Mouse (Mus musculus) kidney, postnatal 14 days (tissue): ENCODE results near the gene Strn.

Experiments used
- DNase-seq: peaks from one replicate; pipeline ENCODE4 v3.0.0; 2022; ENCODE audit warnings: mixed read lengths

Gene Strn

DNA sequence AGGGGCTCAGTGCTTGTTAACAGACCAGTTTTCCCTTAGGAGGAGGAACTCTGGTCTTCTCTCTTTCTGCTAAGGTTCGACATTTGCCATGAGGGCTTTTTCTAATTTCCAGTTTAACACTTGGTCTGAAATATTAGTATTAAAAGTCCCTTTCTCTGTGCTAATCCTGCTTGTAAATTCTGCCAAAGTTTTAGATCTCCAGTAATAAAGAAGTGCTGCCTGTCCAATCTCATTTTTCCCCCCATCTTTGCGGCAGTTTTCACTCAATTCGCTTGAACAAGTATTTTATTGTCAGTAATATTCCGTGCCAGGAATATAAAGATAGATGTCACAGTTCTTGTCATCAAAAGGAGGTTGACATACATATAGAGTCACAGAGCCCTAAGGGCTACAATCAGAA is at the start of gene Strn:
Gene Strn, minus strand, starts transcription at position 101 of the 400 bp plus-strand sequence.
- no peak for DNase-seq

- DNase-seq, result no peak
Observed at GRCm38 (mm10) chr17:78778765-78779164, 41.8 kb upstream of the Strn start.

DNA sequence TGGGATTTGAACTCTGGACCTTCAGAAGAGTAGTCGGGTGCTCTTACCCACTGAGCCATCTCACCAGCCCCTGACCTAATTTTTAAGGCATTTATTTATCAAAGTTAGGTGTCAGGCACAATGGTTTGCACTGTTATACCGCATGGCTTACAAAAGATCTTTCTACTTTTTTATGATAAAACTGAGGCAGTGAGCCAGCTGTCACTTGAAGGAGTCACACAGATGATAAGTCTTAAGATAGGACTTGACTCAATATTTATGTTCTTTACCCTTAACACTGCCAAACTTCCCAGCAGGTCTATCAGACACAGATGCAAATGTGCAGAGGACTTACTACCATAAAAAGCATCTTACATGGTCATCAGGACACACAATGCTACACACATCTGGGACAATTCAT is 35.3 kb upstream of the Strn start:
- DNase-seq, result no peak

GRCm38 (mm10) chr17:78770932-78771331 is 33.9 kb upstream of the Strn start:
- DNase-seq, result no peak

DNA sequence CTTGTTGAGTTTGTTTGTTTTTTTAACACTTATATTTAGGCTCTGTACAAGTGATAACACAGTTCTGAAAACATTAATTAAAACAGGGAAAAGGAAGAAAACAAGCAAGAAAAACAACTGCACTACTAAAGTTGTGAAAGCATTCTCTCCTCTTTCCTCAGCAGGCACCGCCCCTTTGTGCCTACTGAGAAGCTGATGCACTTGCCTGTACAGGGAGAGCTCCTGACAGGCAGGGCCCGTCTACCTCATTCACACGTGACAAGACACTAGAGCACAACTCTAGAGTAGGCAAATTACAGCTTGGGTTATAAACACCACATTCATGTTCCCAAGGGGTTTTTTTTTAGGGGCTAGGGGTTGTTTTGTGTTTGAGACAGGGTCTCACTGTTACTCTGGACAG is 32.3 kb upstream of the Strn start:
- no peak for DNase-seq

DNA sequence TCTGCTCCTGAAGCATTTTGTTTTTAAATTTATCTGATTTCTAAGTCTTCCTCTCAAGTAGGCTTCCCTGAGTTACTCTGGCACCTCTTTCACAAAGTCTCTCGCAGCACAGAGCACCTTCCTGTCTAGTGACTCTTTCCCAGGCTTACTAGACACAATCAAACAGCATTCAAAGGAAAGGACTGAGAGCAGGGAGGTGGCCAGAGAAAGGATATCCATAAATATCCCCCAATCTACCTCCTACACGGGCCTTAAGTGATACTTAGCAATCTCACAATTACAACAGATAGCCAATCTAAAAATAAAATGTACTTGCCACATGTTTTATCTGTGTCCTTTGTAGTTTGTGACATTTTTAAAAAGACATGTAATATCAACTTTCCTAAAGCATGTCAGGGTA is 31.9 kb upstream of the Strn start:
- DNase-seq, result no peak

DNA sequence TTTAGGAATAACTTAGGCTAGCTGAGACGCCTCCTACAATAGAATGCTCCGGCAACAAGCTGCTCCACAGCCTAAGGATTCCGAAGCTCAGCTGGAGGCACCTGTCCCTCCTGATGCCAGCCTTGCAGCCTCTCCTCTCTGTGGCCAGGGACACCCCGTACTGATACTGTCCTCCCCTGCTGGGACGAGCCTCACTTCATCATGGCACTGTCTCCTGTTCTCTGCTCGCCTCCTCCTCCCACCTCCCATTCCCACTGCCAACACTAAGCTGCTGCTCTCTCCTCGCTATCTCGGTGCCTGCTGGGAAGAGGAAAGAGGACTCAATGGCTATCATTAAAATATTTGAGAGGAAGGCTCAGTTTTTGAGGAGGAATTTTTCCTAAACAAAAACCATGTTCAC is 30.6 kb upstream of the Strn start:
- no peak for DNase-seq

GRCm38 (mm10) chr17:78766084-78766483 is 29.1 kb upstream of the Strn start:
- no peak for DNase-seq

DNA sequence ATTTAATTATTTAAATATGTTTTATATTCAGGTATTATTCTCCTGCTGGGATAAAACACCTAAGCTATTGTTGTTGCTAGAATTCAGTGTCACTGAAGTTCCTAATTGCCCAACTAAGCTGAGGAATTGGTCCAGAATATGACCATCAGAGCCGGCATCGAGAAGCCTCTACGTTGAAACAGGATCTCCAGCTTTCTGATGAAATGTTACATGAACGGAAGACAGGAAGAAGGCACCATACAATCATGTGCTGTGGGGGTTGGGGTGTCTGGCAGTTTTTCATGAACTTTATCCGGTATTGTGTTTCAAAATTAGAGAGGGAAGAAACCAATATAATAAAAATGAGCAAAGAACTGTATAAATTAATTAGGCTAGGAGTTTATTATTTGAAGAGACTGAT is 26.3 kb upstream of the Strn start:
- DNase-seq, result no peak

DNA sequence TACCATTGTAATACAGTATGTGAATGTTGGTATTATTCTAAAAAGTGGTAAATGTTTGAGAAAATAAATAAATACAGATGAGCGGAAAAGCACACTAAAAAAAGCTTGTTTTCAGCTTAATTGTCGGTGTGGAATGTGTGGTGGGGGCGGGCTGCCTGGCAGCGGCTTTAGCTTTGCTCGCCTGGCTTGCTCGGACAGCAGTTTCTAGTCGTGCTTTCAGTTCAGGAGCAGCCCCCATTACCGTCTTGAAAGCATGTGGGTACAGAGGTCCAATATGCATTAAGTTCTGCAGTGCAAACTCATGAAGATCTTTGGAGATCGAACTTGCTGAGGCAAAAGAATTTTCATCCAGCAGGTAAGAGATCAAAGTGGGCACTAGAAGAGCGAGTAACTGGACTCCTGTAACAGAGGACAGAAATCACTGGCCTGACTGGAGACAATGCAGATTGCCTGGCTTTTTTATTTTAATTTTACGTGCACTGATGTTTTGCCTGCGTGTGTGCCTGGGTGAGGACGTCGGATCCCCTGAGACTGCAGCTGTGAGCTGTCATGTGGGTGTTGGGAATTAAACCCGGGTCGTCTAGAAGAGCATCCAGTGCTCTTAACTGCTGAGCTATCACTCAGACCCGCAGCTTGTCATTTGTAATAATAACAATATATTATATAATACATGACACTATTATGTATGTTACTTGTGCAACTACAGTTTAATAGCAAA is 16.1 kb upstream of the Strn start:
- DNase-seq, result no peak

GRCm38 (mm10) chr17:78752064-78752463 is 15.1 kb upstream of the Strn start:
- DNase-seq, result no peak

DNA sequence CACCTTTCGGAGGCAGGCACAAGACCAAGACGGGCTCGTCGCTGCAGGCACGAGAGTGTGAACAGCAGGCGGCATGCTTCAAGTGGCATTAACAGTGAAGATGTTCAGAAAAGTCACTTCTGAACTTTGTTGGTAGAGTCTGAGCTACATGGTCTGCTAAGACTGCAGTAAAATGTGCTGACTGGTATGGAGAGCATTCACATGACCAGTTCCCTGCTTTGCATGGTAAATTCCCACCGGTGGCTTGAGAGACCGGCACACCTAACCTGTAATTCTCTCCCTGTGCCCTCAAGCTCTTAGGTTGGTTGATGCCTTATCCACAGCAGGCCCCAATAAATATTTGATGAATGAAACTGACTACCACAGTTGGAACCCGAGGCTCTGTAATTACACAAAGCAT is 11.4 kb upstream of the Strn start:
- DNase-seq, result no peak

GRCm38 (mm10) chr17:78738416-78738815 is 1.4 kb upstream of the Strn start:
- no peak for DNase-seq

DNA sequence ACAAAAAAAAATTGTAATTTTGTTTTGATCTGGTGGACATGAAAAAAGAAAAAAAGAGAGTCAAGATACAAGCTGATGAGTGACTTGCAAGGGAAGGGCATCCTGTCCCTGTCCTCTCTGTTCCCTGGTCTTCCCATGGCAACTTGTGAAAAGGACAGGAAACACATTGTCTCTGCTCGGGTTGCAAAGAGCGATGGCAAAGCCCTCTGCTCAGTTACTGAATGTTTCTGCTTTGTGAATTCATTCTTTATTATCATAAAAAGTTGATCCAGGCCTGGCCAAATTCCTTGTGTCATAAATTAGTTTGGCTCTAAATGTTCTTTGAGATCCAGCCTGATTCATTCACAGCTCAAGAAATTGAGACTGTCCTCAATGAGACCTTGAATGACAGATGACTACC is 775 bp upstream of the Strn start:
- DNase-seq, result peak; percentile 44

DNA sequence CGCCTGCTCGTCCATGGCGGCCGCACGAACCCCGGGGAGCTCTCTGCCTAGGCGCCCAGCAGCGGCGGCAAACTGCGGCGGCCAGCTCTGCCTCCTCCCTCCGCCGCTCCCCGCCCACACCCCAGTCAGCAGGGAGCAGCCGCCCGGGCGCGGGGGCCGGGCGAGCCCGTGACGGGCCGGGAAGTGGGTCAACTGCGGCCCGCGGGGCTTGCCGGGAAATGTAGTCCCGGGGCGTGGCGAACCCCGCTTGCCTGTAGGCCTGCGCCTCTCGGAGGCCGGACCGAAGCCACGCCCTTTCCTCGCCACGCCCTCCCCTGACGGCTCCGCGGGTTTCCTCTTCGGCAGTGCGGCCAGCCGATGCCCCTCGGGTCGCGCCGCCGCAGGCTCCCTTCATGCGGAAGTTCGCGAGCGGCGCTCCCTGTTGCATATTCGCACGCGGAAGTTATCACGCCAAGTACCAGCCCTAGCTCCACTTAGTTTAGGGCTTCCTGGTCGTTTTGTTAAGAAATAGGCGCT is 465 bp downstream of the Strn start:
- peak; percentile 100 for DNase-seq

GRCm38 (mm10) chr17:78735731-78736472 is 1.1 kb downstream of the Strn start:
- DNase-seq, result no peak

GRCm38 (mm10) chr17:78734806-78735205 is 2.2 kb downstream of the Strn start:
- no peak for DNase-seq

DNA sequence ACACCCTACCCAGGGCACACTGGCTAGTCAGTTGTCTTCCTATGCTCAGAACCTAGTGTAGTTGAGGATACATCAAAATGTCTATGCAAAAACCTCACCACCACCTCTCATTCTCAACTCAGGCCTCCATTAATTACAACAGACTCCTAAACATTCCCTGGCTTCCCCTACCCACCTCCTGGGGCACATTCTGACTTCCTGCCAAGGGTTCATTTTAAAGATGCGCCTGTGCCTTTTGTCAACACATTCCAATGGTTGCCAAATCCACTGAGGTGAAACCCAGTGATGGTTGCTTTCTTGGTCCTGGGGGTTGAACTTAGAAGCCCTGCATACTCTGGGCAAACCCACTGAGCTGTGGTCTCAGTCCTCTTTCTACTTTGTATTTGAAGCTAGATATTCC is 4.9 kb downstream of the Strn start:
- DNase-seq, result no peak

DNA sequence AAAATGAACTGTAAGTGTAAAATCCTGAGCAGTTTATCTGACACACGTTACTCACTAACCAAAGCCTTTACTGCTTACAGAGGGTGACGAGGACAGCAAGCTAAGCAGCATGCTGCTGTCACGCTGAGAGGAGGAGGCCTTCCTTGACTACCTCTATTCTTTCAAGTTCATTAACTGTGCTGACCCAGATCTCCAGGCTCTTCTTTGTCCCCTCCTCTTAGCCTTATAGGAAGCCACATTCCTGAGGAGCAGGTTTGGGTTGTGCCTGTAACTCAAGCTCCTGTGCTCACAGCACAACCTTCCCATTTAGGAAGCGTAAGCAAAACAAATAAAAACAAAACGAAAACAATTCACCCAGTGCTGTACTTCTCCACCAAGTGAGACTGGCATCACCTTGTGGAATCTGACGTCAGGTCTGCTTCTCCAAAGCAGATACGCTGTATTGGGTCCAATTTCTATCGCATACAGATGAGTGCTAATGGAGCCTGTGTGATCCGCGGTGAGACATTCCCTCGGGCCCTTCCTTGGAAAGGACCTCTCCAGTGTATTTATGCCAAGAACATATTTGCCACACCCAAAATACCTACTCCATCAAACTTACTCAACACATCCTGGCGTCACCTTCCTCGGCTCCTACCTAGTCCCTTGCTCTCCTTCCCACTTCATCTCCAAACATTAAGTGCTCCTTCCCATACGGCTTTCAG is 10.1 kb downstream of the Strn start:
- DNase-seq, result no peak

DNA sequence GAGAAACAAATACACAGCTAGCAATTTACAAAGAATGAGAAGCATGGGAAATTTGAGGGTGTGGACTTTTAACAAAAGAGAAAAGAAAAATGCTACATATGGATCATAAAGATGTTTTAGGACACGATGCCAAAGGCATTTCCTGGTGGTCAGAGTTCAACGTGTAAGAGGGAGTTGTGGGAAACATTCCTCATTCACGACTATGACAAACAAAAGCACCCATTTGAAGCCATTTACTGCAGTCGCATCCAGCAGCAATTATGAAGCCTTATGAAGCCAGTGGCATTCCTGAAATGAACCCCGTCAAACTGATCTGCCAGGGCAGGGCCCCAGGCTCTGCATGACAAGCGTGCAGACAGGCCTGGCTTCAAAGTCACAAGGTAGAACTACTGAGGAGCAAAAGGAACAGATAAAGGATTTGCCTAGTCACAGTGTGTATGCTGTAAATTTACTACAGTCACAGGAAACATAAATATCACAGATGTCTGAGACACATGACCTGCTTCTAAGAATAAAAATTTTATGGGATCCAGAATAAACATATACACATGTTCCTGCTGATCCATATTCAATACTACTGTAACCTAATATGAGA is 12.4 kb downstream of the Strn start:
- DNase-seq, result no peak

DNA sequence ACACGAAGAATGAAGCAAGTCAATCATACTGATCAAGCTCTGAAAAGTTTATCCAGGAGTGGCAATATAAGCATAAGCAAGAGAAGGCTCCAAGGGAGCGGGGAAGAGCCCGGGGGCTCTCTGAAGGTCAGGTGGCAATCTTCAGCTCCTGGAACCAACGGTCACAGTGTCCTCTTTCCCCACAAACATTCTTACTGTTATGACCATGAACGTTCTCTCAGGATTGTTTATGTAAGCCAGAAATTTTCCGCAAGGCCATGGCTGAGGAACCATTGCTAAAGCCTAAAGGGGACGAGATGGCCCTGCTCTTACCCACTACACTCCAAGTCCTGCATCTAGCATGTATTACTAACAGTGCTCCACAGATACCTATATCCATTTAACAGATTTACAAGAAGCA is 15.3 kb downstream of the Strn start:
- no peak for DNase-seq

DNA sequence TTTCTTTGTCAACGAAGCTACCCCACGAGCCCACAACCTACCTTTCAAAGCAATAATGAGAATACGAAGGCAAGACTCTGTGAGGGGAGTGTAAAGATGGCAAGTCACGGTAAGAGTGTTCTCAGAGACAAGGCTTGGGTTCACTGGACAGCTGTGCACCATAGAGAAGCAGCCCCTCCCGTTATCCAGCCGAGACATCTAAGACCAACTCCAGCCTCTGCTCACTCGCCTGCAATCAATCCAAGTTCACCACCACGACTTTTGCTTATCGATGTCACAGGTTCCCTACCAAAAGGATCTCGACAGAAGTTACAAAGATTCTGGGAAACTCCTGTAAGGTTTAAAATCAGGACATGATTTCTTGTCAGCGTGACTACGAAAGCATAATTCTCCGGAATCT is 17.9 kb downstream of the Strn start:
- DNase-seq, result no peak

DNA sequence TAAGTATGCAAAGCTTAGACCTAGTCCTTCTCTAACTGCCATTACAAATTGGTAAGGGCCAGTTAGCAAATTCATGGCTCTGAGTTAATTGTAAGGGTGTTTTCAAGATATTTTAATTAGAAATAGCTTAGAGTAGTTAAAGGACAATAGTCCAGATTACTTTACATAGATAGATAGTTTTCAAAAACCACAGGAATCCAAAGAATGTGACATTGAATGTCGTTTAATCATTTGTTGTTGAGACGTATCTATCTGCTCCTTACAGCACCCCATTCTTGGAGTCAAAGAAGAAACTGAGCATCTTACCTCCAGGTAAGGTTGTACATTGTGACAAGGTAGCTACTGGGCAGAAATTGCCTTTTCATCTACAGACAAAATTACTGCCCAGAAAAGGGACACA is 26.7 kb downstream of the Strn start:
- no peak for DNase-seq
